Mouse (Mus musculus) brain, embryonic 14.5 days (tissue): ENCODE results near the gene Mks1.

Source experiments
- CTCF ChIP-seq: fragments of 200-500 bp; IDR thresholded peaks from 2 replicates; pipeline ENCODE4 v1.5.1; 2012; ENCODE audit warnings: inconsistent platforms, mild to moderate bottlenecking, moderate library complexity, borderline replicate concordance; ENCODE audit not compliant: insufficient read depth, insufficient read length; ENCODE audit errors: extremely low read depth
- POLR2A ChIP-seq: fragments of 200-500 bp; IDR thresholded peaks from 2 replicates; pipeline ENCODE4 v1.6.1; 2012; ENCODE audit warnings: mild to moderate bottlenecking, inconsistent platforms, borderline replicate concordance; ENCODE audit not compliant: poor library complexity, insufficient read depth, insufficient read length, severe bottlenecking; ENCODE audit errors: extremely low read depth

DNA sequence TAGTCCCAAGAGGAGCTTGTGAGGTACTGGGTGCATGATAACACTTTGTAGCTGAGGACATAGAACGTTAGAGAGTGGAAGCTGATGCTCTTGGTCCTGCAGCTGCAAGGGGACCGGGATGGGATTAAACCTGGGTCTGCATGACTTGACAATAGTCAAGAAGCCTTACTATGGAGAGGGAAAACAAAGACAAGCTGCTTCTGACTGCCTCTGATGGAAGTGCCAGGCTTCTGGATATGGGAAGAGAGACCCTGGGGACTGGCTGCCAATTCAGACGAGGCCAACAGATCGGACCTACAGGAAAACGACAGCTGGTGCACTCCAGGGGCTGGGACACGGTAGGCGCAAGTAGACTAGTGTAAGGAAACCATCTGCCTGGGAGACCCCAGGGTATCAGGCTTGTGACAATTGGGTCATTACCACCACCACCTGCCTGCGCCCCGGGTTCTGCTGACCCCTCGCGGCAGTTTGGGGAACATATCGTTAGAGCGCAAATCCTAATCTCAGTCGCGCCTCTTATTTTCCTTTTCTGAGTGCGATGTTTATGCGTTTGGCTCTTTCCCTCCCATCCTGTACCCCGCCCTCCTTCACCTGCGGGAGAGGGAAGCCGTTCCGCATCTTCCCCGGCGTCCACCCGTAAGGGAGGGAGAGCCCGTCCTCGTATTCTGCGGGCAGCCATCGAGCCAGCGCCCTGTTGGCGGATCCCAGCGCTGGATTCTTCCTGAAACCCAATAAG is 36.1 kb upstream of the Mks1 start:
- no peak for TF ChIP-seq POLR2A
- peak; percentile 87 for TF ChIP-seq CTCF
